Mouse (Mus musculus) embryonic facial prominence, embryonic 10.5 days (tissue): ENCODE data around the gene C87436. TPM values are rescaled to one million over a fixed set of nuclear protein-coding genes. Genes with fewer than 3 reads are reported as not detected.
"Not testable (repeated sequence)": the region's sequence is repeated elsewhere in the genome, so short reads cannot be mapped to it uniquely, and the experiment has no call there.

Experiments
- DNase-seq: peaks from one replicate; pipeline ENCODE4 v3.0.0-alpha.2; 2017; ENCODE audit warnings: low spot score
- H3K27ac ChIP-seq: fragments of 300-500 bp; sonication (generic); replicated peaks from 2 replicates; pipeline ENCODE4 v1.5.1; 2016; ENCODE audit warnings: mild to moderate bottlenecking
- H3K27me3 ChIP-seq: fragments of 300-500 bp; sonication (generic); replicated peaks from 2 replicates; pipeline ENCODE4 v1.6.1; 2016; ENCODE audit warnings: low read depth, mild to moderate bottlenecking; ENCODE audit not compliant: poor library complexity, severe bottlenecking
- H3K36me3 ChIP-seq: fragments of 300-500 bp; sonication (generic); replicated peaks from 2 replicates; pipeline ENCODE4 v1.6.1; 2016; ENCODE audit warnings: mild to moderate bottlenecking, moderate library complexity
- H3K4me1 ChIP-seq: fragments of 300-500 bp; sonication (generic); 2 replicates; pipeline ENCODE4 v1.6.1; 2016
- H3K4me3 ChIP-seq: fragments of 300-500 bp; sonication (generic); 2 replicates; pipeline ENCODE4 v1.5.1; 2016; ENCODE audit warnings: mild to moderate bottlenecking, moderate library complexity
- H3K9me3 ChIP-seq: fragments of 300-500 bp; sonication (generic); 2 replicates; pipeline ENCODE4 v1.6.1; 2016; ENCODE audit warnings: mild to moderate bottlenecking
- WGBS: fragments of 180-500 bp; shearing (Covaris S2); methylation state at CpG from one replicate; pipeline ENCODE4 v1.1.7; 2016; 5-methylcytosine and 5-hydroxymethylcytosine counted together
- polyA plus RNA-seq: library from polyadenylated mRNA; unstranded; fragments of >200 nt; fragmentation: Nextera tagmentation; extraction: Ambion mirVana; gene quantifications from 2 replicates; pipeline ENCODE4 v1.2.1, GENCODE M21; 2016

The C87436 gene
- polyA plus RNA-seq, 1 experiment from 2014 or later = 25.1 TPM

DNA sequence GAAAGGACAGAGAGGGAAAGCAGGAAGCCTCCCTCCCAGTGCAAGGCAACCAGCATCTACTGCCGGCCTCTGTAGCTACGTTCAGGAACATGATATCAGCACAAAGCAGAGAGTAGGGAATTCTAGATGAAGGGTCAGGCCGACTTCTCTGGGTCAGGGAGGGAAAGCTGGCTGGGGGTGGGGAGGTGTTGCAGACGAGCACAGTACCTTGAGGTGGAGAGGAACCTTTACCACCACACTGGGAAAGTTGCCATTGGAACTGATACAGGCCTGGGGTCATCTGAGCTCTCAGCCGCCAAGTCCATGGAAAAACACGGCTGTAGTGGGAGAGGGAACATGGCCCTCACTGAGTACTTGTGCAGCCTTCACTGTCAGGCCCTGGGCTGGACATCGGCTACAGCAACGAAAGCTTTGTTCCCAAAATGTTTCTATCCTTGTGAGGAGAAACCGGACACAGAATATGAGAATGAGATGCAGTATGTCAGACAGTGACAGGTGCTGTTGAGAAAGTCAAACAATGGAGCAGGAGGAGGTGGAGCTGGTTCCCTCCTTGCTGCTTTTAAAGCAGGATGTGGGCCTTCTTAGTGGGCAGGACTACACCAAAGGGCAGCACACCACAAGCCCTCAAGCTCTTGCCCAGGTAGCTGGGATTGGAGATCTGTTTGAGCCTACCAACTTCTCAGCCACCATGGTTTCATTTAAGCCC, 37.4 kb downstream of the C87436 start:
- no peak overlapping the region for H3K4me3 ChIP-seq
- H3K4me1 ChIP-seq = peaks cover 57% of the 10 kb centered on the region
- WGBS = 81% methylated on average over 9 of the region's 9 CpGs
- H3K27ac ChIP-seq = peak overlapping the region; percentile 64
- H3K36me3 ChIP-seq = peaks cover 3% of the 10 kb centered on the region
- H3K27me3 ChIP-seq = no peaks in the 10 kb centered on the region
- no peak for DNase-seq
- H3K9me3 ChIP-seq = no peaks in the 10 kb centered on the region

DNA sequence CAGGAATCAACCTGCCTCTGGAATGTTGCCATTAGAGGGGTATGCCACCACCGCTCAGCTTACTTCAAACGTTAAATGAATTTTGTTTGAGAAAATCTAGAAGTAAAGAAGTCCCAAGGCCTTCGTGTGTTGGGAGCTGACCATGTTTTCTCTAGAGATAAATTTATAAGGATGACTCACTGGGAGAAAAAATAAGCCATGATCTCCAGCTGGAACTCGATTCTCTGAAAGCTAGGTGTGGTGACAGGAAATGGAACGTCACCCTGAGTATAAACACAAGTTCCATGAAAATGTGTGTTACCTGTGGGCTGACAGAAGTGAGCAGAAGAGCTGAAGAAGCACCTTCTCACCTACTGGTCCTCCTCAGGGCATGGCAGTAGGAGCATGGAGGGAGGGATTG, 38.8 kb downstream of the C87436 start:
- H3K27ac ChIP-seq = no peak overlapping the region
- peaks cover 59% of the 10 kb centered on the region for H3K4me1 ChIP-seq
- H3K27me3 ChIP-seq = no peaks in the 10 kb centered on the region
- no peak overlapping the region for H3K4me3 ChIP-seq
- no peak for DNase-seq
- no peaks in the 10 kb centered on the region for H3K36me3 ChIP-seq
- WGBS = 84% methylated on average over 5 of the region's 5 CpGs
- no peaks in the 10 kb centered on the region for H3K9me3 ChIP-seq

DNA sequence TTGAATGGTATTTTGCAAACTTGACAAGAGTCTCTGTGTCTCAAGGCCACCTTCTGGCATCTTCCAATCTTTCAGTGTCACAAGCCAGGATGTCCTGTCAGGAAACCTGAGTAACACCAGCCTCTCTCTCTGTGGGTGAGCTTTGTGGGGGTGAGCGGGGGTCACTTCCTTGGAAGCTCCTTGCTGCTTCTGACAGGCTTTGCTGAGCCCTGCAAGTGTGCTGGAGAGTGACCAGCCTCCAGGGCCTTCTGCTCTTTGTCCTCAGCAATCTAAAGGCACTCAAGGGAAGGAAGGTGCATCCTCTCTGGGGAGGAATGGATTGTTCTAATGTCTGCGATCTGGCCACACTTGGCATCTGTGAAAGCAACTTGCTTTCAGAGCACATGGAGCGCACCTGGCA, 41.1 kb downstream of the C87436 start:
- 61% methylated on average over 3 of the region's 3 CpGs for WGBS
- no peak overlapping the region for H3K4me3 ChIP-seq
- no peaks in the 10 kb centered on the region for H3K27me3 ChIP-seq
- H3K36me3 ChIP-seq = no peaks in the 10 kb centered on the region
- peak; percentile 25 for DNase-seq
- H3K9me3 ChIP-seq = no peaks in the 10 kb centered on the region
- peak overlapping the region; percentile 82 for H3K27ac ChIP-seq
- H3K4me1 ChIP-seq = peaks cover 46% of the 10 kb centered on the region

DNA sequence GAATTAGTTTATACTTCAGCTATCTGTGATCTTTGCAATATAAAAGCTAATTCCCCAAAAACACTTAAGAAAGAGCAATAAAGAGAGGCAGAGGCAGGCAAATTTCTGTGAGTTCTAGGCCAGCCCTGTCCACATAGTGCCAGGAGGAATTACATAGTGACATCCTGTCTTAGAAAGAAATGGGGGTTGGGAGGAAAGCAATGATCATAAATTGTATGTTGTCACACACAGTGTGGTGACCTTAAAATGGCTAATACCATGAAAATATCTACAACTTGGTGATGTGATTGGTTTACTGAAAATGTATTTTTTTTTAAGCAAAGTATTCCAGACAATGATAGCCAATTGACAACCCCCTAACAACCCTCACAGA, 41.6 kb downstream of the C87436 start:
- Histone ChIP-seq H3K4me1 (peaks cover 46% of the 10 kb centered on the region), H3K27ac (peak overlapping the region; percentile 82), H3K9me3 (no peaks in the 10 kb centered on the region), H3K27me3 (no peaks in the 10 kb centered on the region), H3K36me3 (no peaks in the 10 kb centered on the region), H3K4me3 (peak overlapping the region; percentile 34; the same call in 1 of the 2 replicates)
- DNase-seq = no peak

DNA sequence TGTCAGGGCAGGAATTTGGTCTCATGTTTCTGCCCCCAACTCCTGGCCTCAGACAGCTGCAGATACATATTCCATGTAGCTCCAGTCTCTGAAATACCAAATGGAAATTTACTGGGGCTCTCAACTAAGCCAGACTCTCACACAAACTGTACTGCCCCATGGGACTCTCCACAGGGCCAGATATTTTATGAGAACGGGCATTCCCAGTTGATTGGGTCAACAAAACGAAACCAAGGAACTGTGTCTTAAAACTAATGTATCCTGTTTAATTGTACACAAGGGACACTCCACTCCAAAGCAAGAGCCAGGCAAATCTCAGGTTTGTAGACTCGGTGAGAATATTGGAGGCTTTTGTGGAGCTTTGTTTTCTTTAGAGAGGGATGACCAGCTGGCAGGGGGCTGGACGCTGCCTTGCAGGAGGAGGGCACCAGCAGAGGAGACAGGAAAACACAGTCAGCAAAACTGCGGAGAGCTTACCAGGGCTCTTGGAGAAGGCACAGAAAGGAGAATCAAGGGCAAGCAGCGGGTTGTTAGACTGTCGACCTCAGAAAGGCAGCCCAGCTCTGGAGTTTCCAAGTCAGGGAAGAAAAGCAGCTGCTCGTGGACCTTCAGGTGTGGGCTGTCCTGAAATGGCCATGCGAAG, 42.1 kb downstream of the C87436 start:
- Histone ChIP-seq H3K4me3 (peak overlapping the region; percentile 34), H3K27ac (peak overlapping the region; percentile 82), H3K27me3 (no peaks in the 10 kb centered on the region), H3K36me3 (no peaks in the 10 kb centered on the region), H3K9me3 (no peaks in the 10 kb centered on the region), H3K4me1 (peaks cover 45% of the 10 kb centered on the region)
- WGBS = 30% methylated on average over 9 of the region's 9 CpGs
- peak; percentile 39 for DNase-seq

DNA sequence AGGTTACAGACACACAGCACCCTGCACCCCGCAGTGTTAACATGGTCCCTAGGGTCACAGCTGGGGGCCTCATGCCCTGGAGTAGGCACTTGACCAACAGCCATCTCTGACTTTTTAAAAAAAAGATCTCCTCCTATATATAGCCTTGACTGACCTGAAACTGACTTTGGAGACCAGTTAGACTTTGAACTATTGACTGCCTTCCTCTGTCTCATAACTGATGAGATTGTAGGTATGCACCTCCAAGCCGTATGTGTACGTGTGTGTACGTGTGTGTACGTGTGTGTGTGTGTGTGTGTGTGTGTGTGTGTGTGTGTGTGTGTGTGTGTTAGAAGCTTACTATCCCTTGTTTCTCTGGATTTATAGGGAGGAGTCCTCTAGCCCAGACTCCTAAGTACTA, 43.7 kb downstream of the C87436 start:
- Histone ChIP-seq H3K4me3 (no peak overlapping the region), H3K36me3 (no peaks in the 10 kb centered on the region), H3K27ac (no peak overlapping the region), H3K27me3 (no peaks in the 10 kb centered on the region), H3K9me3 (no peaks in the 10 kb centered on the region), H3K4me1 (peaks cover 42% of the 10 kb centered on the region)
- 86% methylated on average over 5 of the region's 5 CpGs for WGBS
- DNase-seq = no peak

DNA sequence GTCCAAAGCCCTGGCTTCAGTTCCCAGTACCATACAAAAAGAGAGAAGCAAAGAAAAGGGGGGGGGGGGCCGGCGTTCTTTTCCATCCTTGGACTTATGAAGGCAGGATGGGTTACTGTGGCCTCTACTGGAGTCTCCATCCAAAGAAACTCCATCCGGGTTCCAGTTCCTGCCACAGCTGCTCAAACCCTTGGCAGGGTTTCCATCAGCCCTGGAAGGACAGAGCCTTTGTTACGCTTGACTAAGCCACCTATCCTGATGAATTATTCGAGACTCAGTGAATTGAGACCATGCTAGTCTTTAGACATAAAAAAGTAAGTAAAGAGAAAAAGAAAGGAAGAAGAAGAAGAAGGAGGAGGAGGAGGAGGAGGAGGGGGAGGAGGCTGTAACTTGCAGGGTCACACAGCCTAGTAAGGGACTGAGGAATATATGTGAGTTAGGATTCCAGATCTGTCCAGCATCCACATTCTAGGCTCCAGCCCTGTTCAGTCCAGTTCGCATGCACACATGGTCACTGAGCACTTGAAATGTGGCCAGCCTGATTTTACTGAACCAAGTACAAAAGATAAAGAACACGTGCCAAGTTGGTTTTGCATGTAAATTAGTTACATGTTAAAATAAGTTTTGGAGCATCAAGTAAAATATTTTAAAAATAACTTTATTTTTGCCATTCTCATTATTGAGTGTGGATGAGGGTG, 47.9 kb downstream of the C87436 start:
- H3K27ac ChIP-seq = 0 out of 2 replicates have a peak overlapping the region, but pooled peaks have one; percentile 35
- 83% methylated on average over 7 of the region's 7 CpGs for WGBS

DNA sequence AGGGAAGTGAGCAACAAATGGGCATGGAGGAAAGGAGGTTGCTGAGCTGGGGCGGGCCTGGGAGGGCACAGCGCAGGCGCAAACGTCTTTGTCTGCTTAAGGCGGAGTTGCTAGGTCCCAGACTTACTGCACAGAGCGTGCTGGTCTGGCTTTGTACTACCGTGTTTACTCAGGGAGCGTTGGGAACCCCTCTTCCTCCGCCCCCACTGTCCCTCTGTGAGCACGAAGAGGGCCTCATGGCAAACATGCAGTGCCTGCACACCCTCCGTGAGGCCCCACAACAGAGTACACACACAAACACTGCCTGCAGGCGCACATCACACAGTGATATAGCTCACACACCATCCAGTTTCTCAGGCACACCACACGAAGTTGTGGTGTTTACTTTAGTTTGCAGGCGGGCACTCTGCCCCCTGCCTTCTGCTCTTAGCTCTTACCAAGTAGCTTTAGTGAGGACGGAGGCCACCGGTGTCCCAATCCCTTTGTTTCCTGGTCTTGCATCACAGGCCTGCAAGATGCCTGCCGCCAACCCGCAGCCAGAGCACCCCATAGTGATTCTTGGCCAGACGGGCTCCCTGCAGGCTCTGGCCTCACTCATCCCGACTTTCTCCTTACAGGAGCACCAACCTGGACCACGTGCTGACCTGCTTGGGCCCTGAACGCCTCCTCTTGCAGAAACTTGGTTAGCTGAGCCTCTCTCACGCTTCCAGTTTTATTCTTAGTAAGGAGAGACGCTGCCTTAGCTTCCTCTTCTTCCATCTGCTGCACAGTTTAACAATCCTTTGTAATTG, 49.4 kb downstream of the C87436 start:
- peak overlapping the region; percentile 98 for H3K27ac ChIP-seq
- H3K4me1 ChIP-seq = peaks cover 16% of the 10 kb centered on the region
- no peaks in the 10 kb centered on the region for H3K27me3 ChIP-seq
- 9% methylated on average over 24 of the region's 24 CpGs for WGBS
- H3K9me3 ChIP-seq = no peaks in the 10 kb centered on the region
- DNase-seq = peak; percentile 86
- H3K36me3 ChIP-seq = no peaks in the 10 kb centered on the region
- peak overlapping the region; percentile 44 for H3K4me3 ChIP-seq

More for the DNA sequence above, 47.9 kb downstream of the C87436 start:
- Histone ChIP-seq H3K4me3 (no peak overlapping the region), H3K4me1 (peaks cover 20% of the 10 kb centered on the region), H3K9me3 (no peaks in the 10 kb centered on the region), H3K27me3 (no peaks in the 10 kb centered on the region), H3K36me3 (no peaks in the 10 kb centered on the region)
- no peak for DNase-seq

DNA sequence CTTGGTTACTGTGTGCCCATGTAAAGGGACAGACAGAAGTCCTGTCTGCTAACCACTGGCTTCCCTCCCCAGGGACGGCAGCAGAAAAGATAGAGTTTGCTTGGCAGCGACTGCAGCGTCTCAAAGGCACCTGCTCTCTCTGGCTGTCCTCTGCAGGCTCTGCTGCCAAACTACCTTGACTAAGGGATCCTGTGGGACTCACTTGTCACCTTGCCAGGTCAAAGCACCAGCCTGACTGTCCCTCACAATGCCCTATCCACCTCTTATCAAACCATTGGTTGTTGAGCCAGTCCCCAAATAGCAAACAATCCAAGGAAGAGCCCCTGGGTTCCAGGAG, 49.9 kb downstream of the C87436 start:
- DNase-seq = peak; percentile 33
- H3K36me3 ChIP-seq = no peaks in the 10 kb centered on the region
- H3K27ac ChIP-seq = peak overlapping the region; percentile 98
- no peaks in the 10 kb centered on the region for H3K27me3 ChIP-seq
- H3K4me3 ChIP-seq = peak overlapping the region; percentile 44
- 55% methylated on average over 3 of the region's 3 CpGs for WGBS
- H3K9me3 ChIP-seq = no peaks in the 10 kb centered on the region
- peaks cover 20% of the 10 kb centered on the region for H3K4me1 ChIP-seq

DNA sequence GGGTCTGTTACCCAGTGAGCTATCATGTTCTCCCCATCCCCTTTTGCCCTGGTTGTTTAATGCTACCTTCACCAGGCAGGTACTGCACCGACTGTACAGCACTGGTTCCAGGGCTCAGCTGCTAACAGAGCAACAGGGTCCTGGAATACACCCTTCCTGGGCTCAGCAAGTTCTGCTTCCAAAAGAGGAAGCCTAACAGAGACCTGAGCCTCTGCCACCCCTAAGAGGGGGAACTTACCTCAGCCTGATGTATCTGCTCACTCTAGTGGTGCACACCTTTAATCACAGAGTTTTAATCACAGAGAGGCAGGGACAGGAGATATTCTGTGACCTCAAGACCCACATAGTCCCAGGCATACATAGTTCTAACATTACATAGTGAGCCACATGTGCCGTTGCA, 51.8 kb downstream of the C87436 start:
- Histone ChIP-seq H3K4me1 (peaks cover 30% of the 10 kb centered on the region), H3K9me3 (no peaks in the 10 kb centered on the region), H3K27me3 (no peaks in the 10 kb centered on the region), H3K4me3 (no peak overlapping the region), H3K36me3 (no peaks in the 10 kb centered on the region), H3K27ac (no peak overlapping the region)
- whole genome bisulfite sequencing = 95% methylated on average over 2 of the region's 2 CpGs
- no peak for DNase-seq

DNA sequence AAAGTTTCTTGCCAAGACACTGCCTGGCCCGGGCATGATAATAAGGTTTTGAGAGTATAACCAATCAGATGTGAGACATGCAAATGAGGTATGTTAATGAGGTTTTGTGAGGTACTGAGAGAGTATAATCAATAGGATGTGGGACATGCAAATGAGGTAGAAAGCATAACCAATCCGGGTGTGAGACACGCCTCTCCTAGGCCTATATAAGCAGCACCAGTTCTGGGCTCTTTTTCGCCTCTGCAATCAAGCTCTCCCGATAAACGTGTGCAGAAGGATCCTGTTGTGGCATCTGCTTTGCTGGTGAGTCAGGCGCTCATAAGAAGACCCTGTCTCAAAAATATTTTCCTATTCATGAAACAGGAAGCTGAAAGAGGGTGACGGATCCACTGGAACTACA, 52.2 kb downstream of the C87436 start:
- H3K27ac ChIP-seq, H3K9me3 ChIP-seq, H3K27me3 ChIP-seq, H3K4me3 ChIP-seq, H3K36me3 ChIP-seq, DNase-seq: not testable (repeated sequence)
- WGBS = 91% methylated on average over 8 of the region's 8 CpGs
- H3K4me1 ChIP-seq = peaks cover 32% of the 10 kb centered on the region

DNA sequence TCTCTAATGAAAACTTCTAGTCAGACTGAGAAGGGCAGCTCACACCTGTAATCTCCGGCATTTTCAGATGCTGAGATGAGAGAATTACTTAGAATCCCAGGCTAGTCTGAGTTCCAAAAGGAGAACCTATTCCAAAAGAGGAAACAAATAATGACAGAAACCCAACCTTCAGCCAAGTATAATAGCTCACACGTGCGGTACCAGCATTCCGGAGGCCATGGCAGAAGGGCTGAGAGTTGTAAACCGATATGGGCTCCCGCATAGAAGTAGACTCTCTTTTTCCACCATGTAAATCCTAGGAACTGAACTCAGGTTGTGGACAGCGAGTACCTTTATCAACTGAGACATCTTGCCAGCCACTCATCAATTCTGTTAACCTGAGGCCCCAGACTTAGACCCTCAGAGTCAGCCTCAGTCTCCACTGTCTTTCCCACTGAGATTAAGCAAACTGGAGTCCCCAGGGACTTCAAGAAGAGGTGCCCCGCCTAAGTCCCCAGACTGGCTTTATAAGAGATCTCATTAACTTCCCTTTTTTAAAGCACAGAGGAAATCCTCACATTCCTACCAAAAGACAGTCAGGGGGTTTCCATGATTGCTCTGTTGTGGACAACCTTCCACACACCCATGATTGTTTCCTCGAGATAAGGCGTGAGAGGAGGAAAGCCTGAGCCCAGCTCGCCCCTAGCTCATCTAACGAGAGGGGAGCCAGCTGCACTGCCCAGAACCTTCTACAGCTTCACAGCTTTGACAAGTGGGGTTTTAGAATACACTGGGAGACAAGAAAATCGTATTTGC, 55.5 kb downstream of the C87436 start:
- 67% methylated on average over 13 of the region's 13 CpGs for WGBS
- H3K27ac ChIP-seq = peak overlapping the region; percentile 57
- no peaks in the 10 kb centered on the region for H3K27me3 ChIP-seq
- peak; percentile 28 for DNase-seq
- no peaks in the 10 kb centered on the region for H3K36me3 ChIP-seq
- H3K4me1 ChIP-seq = peaks cover 48% of the 10 kb centered on the region
- no peak overlapping the region for H3K4me3 ChIP-seq
- no peaks in the 10 kb centered on the region for H3K9me3 ChIP-seq
